Mouse (Mus musculus) lung, embryonic 15.5 days (tissue): ENCODE data around the gene Rapgef4. TPM values are rescaled to one million over a fixed set of nuclear protein-coding genes. Genes with fewer than 3 reads are reported as not detected.

ENCODE experiments used
- ATAC-seq: fragments of 200-750 bp; cut with Nextera tagmentation; 2 replicates; pipeline ENCODE4 v1.8.0; 2017; ENCODE audit warnings: moderate number of reproducible peaks, borderline replicate concordance; ENCODE audit not compliant: low FRiP score, low TSS enrichment; ENCODE audit errors: extremely low read depth
- H3K27ac ChIP-seq: fragments of 300-500 bp; sonication (generic); 2 replicates; pipeline ENCODE4 v1.5.1; 2015; ENCODE audit warnings: moderate library complexity, mild to moderate bottlenecking, inconsistent platforms
- H3K27me3 ChIP-seq: fragments of 300-500 bp; sonication (generic); 2 replicates; pipeline ENCODE4 v1.6.1; 2015; ENCODE audit warnings: inconsistent platforms
- H3K36me3 ChIP-seq: fragments of 300-500 bp; sonication (generic); 2 replicates; pipeline ENCODE4 v1.6.1; 2015; ENCODE audit warnings: inconsistent platforms
- H3K4me1 ChIP-seq: fragments of 300-500 bp; sonication (generic); 2 replicates; pipeline ENCODE4 v1.6.1; 2015; ENCODE audit warnings: inconsistent platforms
- H3K4me2 ChIP-seq: fragments of 300-500 bp; sonication (generic); 2 replicates; pipeline ENCODE4 v1.6.1; 2015; ENCODE audit warnings: inconsistent platforms, mild to moderate bottlenecking, moderate library complexity
- H3K4me3 ChIP-seq: fragments of 300-500 bp; sonication (generic); 2 replicates; pipeline ENCODE4 v1.5.1; 2015; ENCODE audit warnings: mild to moderate bottlenecking, inconsistent platforms
- H3K9ac ChIP-seq: fragments of 300-500 bp; sonication (generic); 2 replicates; pipeline ENCODE4 v1.6.1; 2015; ENCODE audit warnings: inconsistent platforms
- H3K9me3 ChIP-seq: fragments of 300-500 bp; sonication (generic); 2 replicates; pipeline ENCODE4 v1.6.1; 2016; ENCODE audit warnings: inconsistent platforms
- WGBS: fragments of 180-500 bp; shearing (Covaris S2); methylation state at CpG from one replicate; pipeline ENCODE4 v1.1.7; 2015; 5-methylcytosine and 5-hydroxymethylcytosine counted together
- polyA plus RNA-seq: library from polyadenylated mRNA; unstranded; fragments of >200 nt; fragmentation: Nextera tagmentation; extraction: Ambion mirVana; gene quantifications from 2 replicates; pipeline ENCODE4 v1.2.1, GENCODE M21; 2015

The Rapgef4 gene
- polyA plus RNA-seq, 1 experiment from 2014 or later: 5.0 TPM

- H3K4me2 ChIP-seq: peak overlapping the region; percentile 34
- peak overlapping the region; percentile 88 for H3K27ac ChIP-seq
- no peaks in the 10 kb centered on the region for H3K36me3 ChIP-seq
- no peaks in the 10 kb centered on the region for H3K27me3 ChIP-seq
- 53% methylated on average over 5 of the region's 5 CpGs for WGBS
- H3K9ac ChIP-seq: no peak overlapping the region
- ATAC-seq: peak; percentile 31; the same call in 1 of the 2 replicates
- no peaks in the 10 kb centered on the region for H3K9me3 ChIP-seq
- H3K4me3 ChIP-seq: no peak overlapping the region
- peaks cover 44% of the 10 kb centered on the region for H3K4me1 ChIP-seq
Measured at GRCm38 (mm10) chr2:72113716-72114115, 132.7 kb downstream of the Rapgef4 start.

- peak overlapping the region; percentile 88 for H3K27ac ChIP-seq
- no peaks in the 10 kb centered on the region for H3K9me3 ChIP-seq
- peaks cover 44% of the 10 kb centered on the region for H3K4me1 ChIP-seq
- ATAC-seq: peak; percentile 91
- H3K4me2 ChIP-seq: peak overlapping the region; percentile 34
- no peaks in the 10 kb centered on the region for H3K36me3 ChIP-seq
- H3K4me3 ChIP-seq: no peak overlapping the region
- H3K9ac ChIP-seq: no peak overlapping the region
- 27% methylated on average over 4 of the region's 4 CpGs for WGBS
- H3K27me3 ChIP-seq: no peaks in the 10 kb centered on the region
Measured at GRCm38 (mm10) chr2:72114148-72114559, 133.1 kb downstream of the Rapgef4 start.

- ATAC-seq: no peak
- H3K27me3 ChIP-seq: no peaks in the 10 kb centered on the region
- H3K4me3 ChIP-seq: no peak overlapping the region
- no peak overlapping the region for H3K9ac ChIP-seq
- no peaks in the 10 kb centered on the region for H3K9me3 ChIP-seq
- H3K4me2 ChIP-seq: no peak overlapping the region
- 34% methylated on average over 7 of the region's 7 CpGs for WGBS
- no peak overlapping the region for H3K27ac ChIP-seq
- H3K36me3 ChIP-seq: no peaks in the 10 kb centered on the region
- H3K4me1 ChIP-seq: peaks cover 47% of the 10 kb centered on the region
Measured at GRCm38 (mm10) chr2:72116103-72116502, 135.1 kb downstream of the Rapgef4 start.

GRCm38 (mm10) chr2:72116698-72117097, 135.7 kb downstream of the Rapgef4 start:
- Histone ChIP-seq H3K9me3 (no peaks in the 10 kb centered on the region), H3K4me1 (peaks cover 50% of the 10 kb centered on the region), H3K4me3 (no peak overlapping the region), H3K27me3 (no peaks in the 10 kb centered on the region), H3K27ac (0 out of 2 replicates have a peak overlapping the region, but pooled peaks have one; percentile 3), H3K36me3 (no peaks in the 10 kb centered on the region), H3K4me2 (no peak overlapping the region), H3K9ac (no peak overlapping the region)
- ATAC-seq: no peak
- 46% methylated on average over 5 of the region's 5 CpGs for WGBS

GRCm38 (mm10) chr2:72117138-72118011, 136.3 kb downstream of the Rapgef4 start:
- Histone ChIP-seq H3K4me3 (no peak overlapping the region), H3K4me2 (no peak overlapping the region), H3K36me3 (no peaks in the 10 kb centered on the region), H3K9me3 (no peaks in the 10 kb centered on the region), H3K9ac (no peak overlapping the region), H3K27me3 (no peaks in the 10 kb centered on the region), H3K4me1 (peaks cover 50% of the 10 kb centered on the region), H3K27ac (0 out of 2 replicates have a peak overlapping the region, but pooled peaks have one; percentile 3)
- 38% methylated on average over 15 of the region's 15 CpGs for WGBS
- no peak for ATAC-seq

GRCm38 (mm10) chr2:72120211-72120610, 139.2 kb downstream of the Rapgef4 start:
- Histone ChIP-seq H3K36me3 (no peaks in the 10 kb centered on the region), H3K9ac (no peak overlapping the region), H3K4me1 (peaks cover 29% of the 10 kb centered on the region), H3K9me3 (no peaks in the 10 kb centered on the region), H3K27ac (peak overlapping the region; percentile 69), H3K27me3 (no peaks in the 10 kb centered on the region), H3K4me2 (no peak overlapping the region), H3K4me3 (no peak overlapping the region)
- WGBS: 55% methylated on average over 6 of the region's 6 CpGs
- ATAC-seq: peak; percentile 80

GRCm38 (mm10) chr2:72122410-72123223, 141.6 kb downstream of the Rapgef4 start:
- Histone ChIP-seq H3K27ac (no peak overlapping the region), H3K9ac (no peak overlapping the region), H3K27me3 (no peaks in the 10 kb centered on the region), H3K9me3 (no peaks in the 10 kb centered on the region), H3K4me1 (peaks cover 19% of the 10 kb centered on the region), H3K36me3 (no peaks in the 10 kb centered on the region), H3K4me2 (no peak overlapping the region), H3K4me3 (no peak overlapping the region)
- WGBS: 87% methylated on average over 14 of the region's 14 CpGs
- ATAC-seq: no peak

- Histone ChIP-seq H3K36me3 (no peaks in the 10 kb centered on the region), H3K27ac (no peak overlapping the region), H3K9me3 (no peaks in the 10 kb centered on the region), H3K4me2 (no peak overlapping the region), H3K4me1 (peaks cover 13% of the 10 kb centered on the region), H3K9ac (no peak overlapping the region), H3K27me3 (no peaks in the 10 kb centered on the region), H3K4me3 (no peak overlapping the region)
- ATAC-seq: no peak
- 57% methylated on average over 5 of the region's 5 CpGs for WGBS
Measured at GRCm38 (mm10) chr2:72123851-72124250, 142.8 kb downstream of the Rapgef4 start.

GRCm38 (mm10) chr2:72125786-72126185, 144.7 kb downstream of the Rapgef4 start:
- Histone ChIP-seq H3K4me3 (no peak overlapping the region), H3K36me3 (no peaks in the 10 kb centered on the region), H3K9ac (no peak overlapping the region), H3K4me1 (peaks cover 13% of the 10 kb centered on the region), H3K9me3 (no peaks in the 10 kb centered on the region), H3K27me3 (no peaks in the 10 kb centered on the region), H3K27ac (no peak overlapping the region), H3K4me2 (no peak overlapping the region)
- 57% methylated on average over 3 of the region's 3 CpGs for WGBS
- no peak for ATAC-seq

- WGBS: 84% methylated on average over 2 of the region's 2 CpGs
- ATAC-seq: no peak
- no peak overlapping the region for H3K9ac ChIP-seq
- H3K27ac ChIP-seq: no peak overlapping the region
- no peaks in the 10 kb centered on the region for H3K9me3 ChIP-seq
- H3K4me3 ChIP-seq: no peak overlapping the region
- no peaks in the 10 kb centered on the region for H3K27me3 ChIP-seq
- H3K4me2 ChIP-seq: no peak overlapping the region
- H3K36me3 ChIP-seq: no peaks in the 10 kb centered on the region
- peaks cover 9% of the 10 kb centered on the region for H3K4me1 ChIP-seq
Measured at GRCm38 (mm10) chr2:72126411-72126810, 145.4 kb downstream of the Rapgef4 start.

GRCm38 (mm10) chr2:72129612-72130311, 148.7 kb downstream of the Rapgef4 start:
- Histone ChIP-seq H3K9ac (no peak overlapping the region), H3K27ac (no peak overlapping the region), H3K4me1 (peaks cover 7% of the 10 kb centered on the region; the same call in 1 of the 2 replicates), H3K9me3 (no peaks in the 10 kb centered on the region), H3K36me3 (no peaks in the 10 kb centered on the region), H3K4me3 (no peak overlapping the region), H3K4me2 (no peak overlapping the region), H3K27me3 (no peaks in the 10 kb centered on the region)
- no peak for ATAC-seq
- 83% methylated on average over 8 of the region's 8 CpGs for WGBS
